Comparison of ENCODE assay signal across 9 mouse cellular contexts in genomic region chr19:4477345-4478189, GRCm38 (mm10). TPM values are rescaled to one million over a fixed set of nuclear protein-coding genes. Genes with fewer than 3 reads are reported as not detected.
DNase-seq lines count a peak whose midpoint lies in the region; ATAC-seq and TF ChIP-seq lines count a peak whose summit lies in the region.
"Had no signal": no experiment of that assay in that cellular context is flagged by ENCODE, and none has a peak within 500 bp of the region (broad histone marks: within the 10 kb centered on the region; RNA-seq: fewer than 3 reads in every experiment).

Gene Syt12, minus strand, starts transcription at chr19:4477447.

- WGBS in thymus, adult 2 months = 24% methylated on average over 21 of the region's 21 CpGs
- 20% methylated on average over 21 of the region's 21 CpGs for WGBS in liver, embryonic 13.5 days (ENCODE audit: insufficient replicate concordance)
- 20% methylated on average over 21 of the region's 21 CpGs for WGBS in olfactory bulb, adult 2 months

- H3K4me1 ChIP-seq in thymus, adult 2 months (replicated peaks; ENCODE audit: control insufficient read depth, insufficient read depth, low read length) = peaks cover 25% of the 10 kb centered on the region
- H3K4me1 ChIP-seq in liver, embryonic 13.5 days (replicated peaks) = peaks cover 12% of the 10 kb centered on the region
- H3K4me1 ChIP-seq in olfactory bulb, adult 2 months (ENCODE audit: control insufficient read depth, insufficient read depth, low read length) = peaks cover 31% of the 10 kb centered on the region

- peak within 1 kb of the TSS; percentile 1; the same call in 1 of the 2 replicates for H3K4me3 ChIP-seq in thymus, adult 2 months (ENCODE audit: control insufficient read depth, insufficient read depth, low read length)
- H3K4me3 ChIP-seq in liver, embryonic 13.5 days (replicated peaks) = peak within 1 kb of the TSS; percentile 50
- peak within 1 kb of the TSS; percentile 61 for H3K4me3 ChIP-seq in olfactory bulb, adult 2 months (ENCODE audit: insufficient read depth, low read depth, low read length)

- H3K27me3 ChIP-seq in thymus, adult 2 months (ENCODE audit: control insufficient read depth, insufficient read depth, low read length) = peaks cover 9% of the 10 kb centered on the region; the same call in 1 of the 2 replicates
- H3K27me3 ChIP-seq in liver, embryonic 13.5 days = peaks cover 74% of the 10 kb centered on the region

- TF ChIP-seq POLR2A in thymus, adult 2 months (IDR thresholded peaks at IDR 0.05; ENCODE audit: control insufficient read depth, extremely low read depth, insufficient read depth, low read length, poor library complexity) = no peak
- TF ChIP-seq POLR2A in olfactory bulb, adult 2 months (IDR thresholded peaks at IDR 0.05; ENCODE audit: insufficient read depth, low read depth, low read length) = no peak

- peak within 1 kb of the TSS; percentile 66 for H3K4me2 ChIP-seq in liver, embryonic 13.5 days

- no peak; the same call in 1 of the 2 replicates for ATAC-seq in liver, embryonic 13.5 days (ENCODE audit: low read depth)

- DNase-seq in thymus, adult 2 months = no peak
- DNase-seq in thymus, postnatal 14 days = no peak
- DNase-seq in cerebellum, adult 9-11 months = peak; percentile 91
- peak; percentile 45 to 57 for DNase-seq in heart, adult 18-20 months
- peak; percentile 27 for DNase-seq in kidney, postnatal 14 days
- no peak for DNase-seq in liver, embryonic 13.5 days
- DNase-seq in spleen, postnatal 14 days (ENCODE audit: low spot score in 2 of 2) = no peak

- H3K36me3 ChIP-seq in thymus, adult 2 months (ENCODE audit: control insufficient read depth, insufficient read depth, low read length) = no peaks in the 10 kb centered on the region
- H3K36me3 ChIP-seq in liver, embryonic 13.5 days = no peaks in the 10 kb centered on the region

- no peak within 1 kb of the TSS for H3K27ac ChIP-seq in thymus, adult 2 months (ENCODE audit: control insufficient read depth, insufficient read depth, low read length)
- H3K27ac ChIP-seq in liver, embryonic 13.5 days = no peak within 1 kb of the TSS
- H3K27ac ChIP-seq in olfactory bulb, adult 2 months (ENCODE audit: insufficient read depth, low read depth, low read length) = peak within 1 kb of the TSS; percentile 74

- H3K9ac ChIP-seq in liver, embryonic 13.5 days = peak within 1 kb of the TSS; percentile 43

- H3K9me3 ChIP-seq in liver, embryonic 13.5 days (replicated peaks) = no peaks in the 10 kb centered on the region

- no peak for TF ChIP-seq CTCF in thymus, adult 2 months (IDR thresholded peaks at IDR 0.05; ENCODE audit: borderline replicate concordance, control insufficient read depth, extremely low read depth, insufficient read depth, low read length, poor library complexity)
- TF ChIP-seq CTCF in olfactory bulb, adult 2 months (IDR thresholded peaks at IDR 0.05; ENCODE audit: insufficient read depth, low read depth, low read length) = no peak

RNA-seq across cellular contexts. Expression of gene Syt12, which starts in this region (rescaled TPM):
- polyA plus RNA-seq in thymus, adult 2 months (2012; rRNA removed) = 1.6 and 2.0 TPM in 2 replicates
- total RNA-seq in heart, adult 18-20 months (2021) = 1 to 10 TPM; 4.2 to 7.2 TPM
- polyA plus RNA-seq in liver, embryonic 13.5 days (2015; fragmentation: Nextera tagmentation; extraction: Ambion mirVana) = 0.17 and 0.22 TPM in 2 replicates
- not detected in 2 replicates for polyA plus RNA-seq in olfactory bulb, adult 2 months (2012; ENCODE audit: insufficient read depth, insufficient read length, low replicate concordance, missing spikeins)
- total RNA-seq: common myeloid progenitor, adult 5-6 weeks had no signal

Comparison
In these comparisons a context has a peak if more than half of its experiments do, and no peak if none do; other contexts are left out.
1. DNase-seq: peak in cerebellum, adult 9-11 months (single experiment), heart, adult 18-20 months (2 of 2) and kidney, postnatal 14 days (single experiment); none in thymus, adult 2 months (single experiment), thymus, postnatal 14 days (single experiment), liver, embryonic 13.5 days (single experiment) and spleen, postnatal 14 days (0 of 2).
2. H3K4me3 ChIP-seq: peak in every context shown above with its lines; median percentile 61 in olfactory bulb, adult 2 months; 50 in liver, embryonic 13.5 days; 1 in thymus, adult 2 months.